Mouse (Mus musculus) kidney, adult 9 months (tissue): ENCODE results near the gene Kcns1.

Experiments used
- DNase-seq: peaks from one replicate; pipeline ENCODE4 v3.0.0; 2022

Kcns1 gene

GRCm38 (mm10) chr2:164119503-164119902 lies 51.4 kb downstream of the Kcns1 start:
- DNase-seq, result no peak

- DNase-seq, result no peak
These were observed 55.4 kb downstream of the Kcns1 start for GRCm38 (mm10) chr2:164115531-164115930.

GRCm38 (mm10) chr2:164114051-164114450 lies 56.9 kb downstream of the Kcns1 start:
- no peak for DNase-seq
